Mouse (Mus musculus) limb, embryonic 14.5 days (tissue): ENCODE measurements around the gene Dnajc1. TPM values are rescaled to one million over a fixed set of nuclear protein-coding genes. Genes with fewer than 3 reads are reported as not detected.

Source experiments
- ATAC-seq: fragments of 200-750 bp; cut with Nextera tagmentation; 2 replicates; pipeline ENCODE4 v1.8.0; 2017; ENCODE audit warnings: low read depth, moderate number of reproducible peaks, moderate TSS enrichment; ENCODE audit not compliant: low FRiP score
- DNase-seq: peaks from one replicate; pipeline ENCODE4 v3.0.0-alpha.2; 2015; ENCODE audit warnings: low spot score
- H3K27ac ChIP-seq: fragments of 300-500 bp; sonication (generic); replicated peaks from 2 replicates; pipeline ENCODE4 v1.5.1; 2014; ENCODE audit warnings: low read depth, mild to moderate bottlenecking, low read length, moderate library complexity, mixed read lengths
- H3K27me3 ChIP-seq: fragments of 300-500 bp; sonication (generic); 2 replicates; pipeline ENCODE4 v1.6.1; 2014; ENCODE audit warnings: low read length, mixed read lengths; ENCODE audit not compliant: control insufficient read depth, insufficient read depth
- H3K36me3 ChIP-seq: fragments of 300-500 bp; sonication (generic); 2 replicates; pipeline ENCODE4 v1.6.1; 2014; ENCODE audit warnings: mild to moderate bottlenecking, low read length, moderate library complexity, mixed read lengths; ENCODE audit not compliant: control insufficient read depth, insufficient read depth
- H3K4me1 ChIP-seq: fragments of 300-500 bp; sonication (generic); 2 replicates; pipeline ENCODE4 v1.6.1; 2014; ENCODE audit warnings: antibody characterized with exemption, low read length, mixed read lengths; ENCODE audit not compliant: control insufficient read depth, insufficient read depth
- H3K4me2 ChIP-seq: fragments of 300-500 bp; sonication (generic); replicated peaks from 2 replicates; pipeline ENCODE4 v1.6.1; 2014; ENCODE audit warnings: low read depth, mild to moderate bottlenecking, low read length, moderate library complexity; ENCODE audit not compliant: severe bottlenecking
- H3K4me3 ChIP-seq: fragments of 300-500 bp; sonication (generic); replicated peaks from 2 replicates; pipeline ENCODE4 v1.5.1; 2014; ENCODE audit warnings: low read length
- H3K9ac ChIP-seq: fragments of 300-500 bp; sonication (generic); 2 replicates; pipeline ENCODE4 v1.6.1; 2014; ENCODE audit warnings: mild to moderate bottlenecking, low read depth, low read length, moderate library complexity; ENCODE audit not compliant: severe bottlenecking
- H3K9me3 ChIP-seq: fragments of 300-500 bp; sonication (generic); 2 replicates; pipeline ENCODE4 v1.6.1; 2016; ENCODE audit warnings: low read length; ENCODE audit not compliant: control insufficient read depth
- POLR2A ChIP-seq: fragments of 200-500 bp; IDR thresholded peaks from 2 replicates; pipeline ENCODE4 v1.8.0; 2012; ENCODE audit warnings: inconsistent platforms, mild to moderate bottlenecking, moderate library complexity, borderline replicate concordance; ENCODE audit not compliant: insufficient read depth, insufficient read length; ENCODE audit errors: extremely low read depth
- WGBS: fragments of 180-500 bp; shearing (Covaris S2); extraction: QIAGEN DNeasy Blood & Tissue Kit; methylation state at CpG from one replicate; pipeline ENCODE4 v1.1.7; 2014; 5-methylcytosine and 5-hydroxymethylcytosine counted together
- polyA plus RNA-seq, 2 experiments: library from polyadenylated mRNA; depleted of rRNA in 1 of 2; stranded (reverse) in 1 of 2; unstranded in 1 of 2; fragments of >200 nt; fragmentation: Nextera tagmentation in 1 of 2; extraction: Ambion mirVana in 1 of 2; gene quantifications; 2 replicates each; pipeline versions ENCODE4 v1.2.1 to v1.2.3; 2012 to 2014

The Dnajc1 gene
- polyA plus RNA-seq (2012; rRNA removed) (18.2 and 19.7 TPM in 2 replicates), polyA plus RNA-seq (2014; fragmentation: Nextera tagmentation; extraction: Ambion mirVana) (43.2 and 43.3 TPM in 2 replicates)

- DNase-seq (peak; percentile 96), ATAC-seq (peak; percentile 100)
- Histone ChIP-seq H3K4me3 (peak within 1 kb of the TSS; percentile 74), H3K9ac (peak within 1 kb of the TSS; percentile 91), H3K27ac (peak within 1 kb of the TSS; percentile 96), H3K9me3 (no peaks in the 10 kb centered on the region), H3K4me2 (peak within 1 kb of the TSS; percentile 65), H3K4me1 (peaks cover 3% of the 10 kb centered on the region; the same call in 1 of the 2 replicates), H3K27me3 (no peaks in the 10 kb centered on the region), H3K36me3 (no peaks in the 10 kb centered on the region)
- peak; percentile 87; the same call in 1 of the 2 replicates for TF ChIP-seq POLR2A
- under 1% methylated on average over 54 of the region's 69 CpGs for WGBS
Observed at GRCm38 (mm10) chr2:18392331-18393021, at the start of gene Dnajc1. Gene Dnajc1, minus strand, starts transcription at chr2:18392830.

- Histone ChIP-seq H3K4me1 (no peaks in the 10 kb centered on the region), H3K9ac (no peak overlapping the region), H3K9me3 (no peaks in the 10 kb centered on the region), H3K4me2 (no peak overlapping the region), H3K27ac (no peak overlapping the region), H3K4me3 (no peak overlapping the region), H3K36me3 (no peaks in the 10 kb centered on the region), H3K27me3 (no peaks in the 10 kb centered on the region)
- ATAC-seq (no peak), DNase-seq (no peak)
- 51% methylated on average over 6 of the region's 6 CpGs for WGBS
- no peak for TF ChIP-seq POLR2A
Observed at GRCm38 (mm10) chr2:18441871-18442270, 49.2 kb upstream of the Dnajc1 start.

- no peaks in the 10 kb centered on the region for H3K4me1 ChIP-seq
- no peak overlapping the region for H3K27ac ChIP-seq
- WGBS: 91% methylated on average over 3 of the region's 3 CpGs
- no peak overlapping the region for H3K4me2 ChIP-seq
- H3K9me3 ChIP-seq: no peaks in the 10 kb centered on the region
- no peak for ATAC-seq
- DNase-seq: no peak
- no peak for TF ChIP-seq POLR2A
- H3K36me3 ChIP-seq: no peaks in the 10 kb centered on the region
- no peaks in the 10 kb centered on the region for H3K27me3 ChIP-seq
- no peak overlapping the region for H3K4me3 ChIP-seq
- no peak overlapping the region for H3K9ac ChIP-seq
Observed at GRCm38 (mm10) chr2:18415242-18415641, 22.6 kb upstream of the Dnajc1 start.

GRCm38 (mm10) chr2:18403679-18404078 lies 11.0 kb upstream of the Dnajc1 start:
- Histone ChIP-seq H3K4me3 (no peak overlapping the region), H3K27me3 (no peaks in the 10 kb centered on the region), H3K4me2 (no peak overlapping the region), H3K27ac (no peak overlapping the region), H3K4me1 (no peaks in the 10 kb centered on the region), H3K9me3 (no peaks in the 10 kb centered on the region), H3K9ac (no peak overlapping the region), H3K36me3 (no peaks in the 10 kb centered on the region)
- no peak for ATAC-seq
- 92% methylated on average over 1 of the region's 1 CpGs for WGBS
- no peak for DNase-seq
- TF ChIP-seq POLR2A: no peak

- Histone ChIP-seq H3K27me3 (no peaks in the 10 kb centered on the region), H3K4me1 (no peaks in the 10 kb centered on the region), H3K9ac (no peak overlapping the region), H3K4me3 (no peak overlapping the region), H3K4me2 (no peak overlapping the region), H3K36me3 (no peaks in the 10 kb centered on the region), H3K9me3 (no peaks in the 10 kb centered on the region), H3K27ac (no peak overlapping the region)
- DNase-seq (no peak), ATAC-seq (no peak)
- 78% methylated on average over 2 of the region's 2 CpGs for WGBS
- no peak for TF ChIP-seq POLR2A
Observed at GRCm38 (mm10) chr2:18401771-18402170, 9.1 kb upstream of the Dnajc1 start.
